Mouse (Mus musculus) yolk sac, embryonic 10.5 days (tissue): Measurements from ENCODE around the gene Map2k6.

Experiments used
- DNase-seq: peaks from one replicate; pipeline ENCODE4 v3.0.0-alpha.2; 2017; ENCODE audit warnings: low spot score

The Map2k6 gene

DNA sequence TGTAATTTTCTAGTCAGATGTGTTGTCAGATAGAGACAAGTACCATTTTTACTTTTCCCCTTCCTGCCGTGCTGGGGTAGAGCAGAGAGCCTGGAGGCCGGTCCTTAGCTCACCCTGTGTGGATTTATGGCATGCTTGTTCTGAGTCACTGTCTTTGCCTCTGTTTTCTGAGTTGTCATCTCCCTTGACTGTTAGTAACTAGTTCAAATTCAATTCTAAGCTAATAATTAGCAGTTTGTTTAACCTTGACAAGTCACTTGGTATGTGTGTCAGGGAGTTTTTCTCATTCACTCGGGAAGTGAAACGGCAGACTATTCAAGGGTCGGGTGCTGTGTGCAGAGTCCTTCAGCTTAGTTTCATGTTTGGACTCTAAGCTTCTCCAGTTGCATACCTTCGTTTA is 86.2 kb downstream of the Map2k6 start:
- no peak for DNase-seq

DNA sequence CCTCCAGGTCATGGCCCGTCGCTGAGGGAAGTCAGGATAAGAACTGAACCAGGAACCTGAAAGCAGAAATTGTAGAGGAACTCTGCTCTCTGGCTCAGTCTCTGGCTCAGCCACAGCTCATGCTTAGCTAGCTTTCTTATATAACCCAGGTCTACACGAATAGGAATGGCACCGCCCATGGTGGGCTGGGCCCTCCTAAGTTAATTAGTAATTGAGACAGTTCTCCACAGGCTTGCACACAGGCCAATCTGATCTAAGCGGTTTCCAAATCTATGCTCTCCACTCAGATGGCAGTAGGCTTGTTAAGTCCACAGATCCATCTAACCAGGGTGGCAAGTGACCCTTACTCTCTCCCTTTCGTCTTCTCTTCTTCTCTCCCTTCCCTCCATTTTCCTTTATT is 88.9 kb downstream of the Map2k6 start:
- no peak for DNase-seq

DNA sequence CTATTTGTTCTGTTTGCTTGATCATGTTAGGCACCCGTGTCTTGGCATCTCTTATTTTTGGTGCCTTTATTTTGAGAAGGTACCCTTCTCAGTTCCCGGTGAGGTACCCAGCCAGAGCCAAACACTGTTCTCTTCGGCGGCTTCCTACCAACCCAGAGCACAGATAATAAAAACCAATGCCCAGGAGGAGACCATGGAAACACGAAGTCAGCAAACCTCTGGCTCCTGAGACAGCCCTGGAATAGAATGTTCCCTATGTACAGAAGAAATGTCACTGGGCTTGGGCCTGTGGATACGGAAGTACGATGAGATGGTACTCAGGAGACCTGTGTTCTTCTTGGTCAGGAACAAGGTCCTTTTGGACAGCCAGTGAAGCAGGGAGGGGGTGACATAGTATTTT is 89.4 kb downstream of the Map2k6 start:
- no peak for DNase-seq

DNA sequence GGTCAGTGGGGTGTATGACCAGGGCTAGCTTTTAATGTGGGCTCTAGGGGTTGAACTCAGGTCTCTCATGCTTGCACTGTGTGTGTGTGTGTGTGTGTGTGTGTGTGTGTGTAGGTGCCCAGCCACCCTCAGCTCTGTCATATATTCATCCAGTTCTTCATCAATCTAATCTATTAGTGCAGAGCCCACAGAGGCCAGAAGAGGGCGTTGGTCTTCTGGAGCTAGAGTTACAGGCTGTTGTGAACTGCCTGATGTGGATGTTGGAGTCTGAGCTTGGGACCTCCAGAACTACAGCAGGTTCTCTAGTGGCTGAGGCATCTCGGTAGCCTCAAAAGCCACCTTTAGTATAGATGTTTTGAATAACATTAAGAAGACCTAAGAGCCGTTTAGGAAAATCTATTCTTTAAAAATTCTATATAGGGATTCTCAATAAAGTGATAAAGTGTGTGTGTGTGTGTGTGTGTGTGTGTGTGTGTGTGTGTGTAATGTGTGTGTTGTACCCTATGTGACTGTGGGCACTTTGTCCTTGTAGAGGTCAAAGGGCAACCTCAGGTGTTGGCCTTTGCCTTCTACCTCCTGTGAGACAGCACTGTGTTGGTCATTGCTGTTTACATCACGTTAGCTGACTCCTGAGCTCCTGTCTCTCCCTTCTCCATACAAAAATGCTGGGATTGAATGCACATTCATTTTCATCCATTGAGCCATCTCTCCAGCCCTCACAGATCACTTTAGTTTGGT is 96.6 kb downstream of the Map2k6 start:
- DNase-seq, result no peak

DNA sequence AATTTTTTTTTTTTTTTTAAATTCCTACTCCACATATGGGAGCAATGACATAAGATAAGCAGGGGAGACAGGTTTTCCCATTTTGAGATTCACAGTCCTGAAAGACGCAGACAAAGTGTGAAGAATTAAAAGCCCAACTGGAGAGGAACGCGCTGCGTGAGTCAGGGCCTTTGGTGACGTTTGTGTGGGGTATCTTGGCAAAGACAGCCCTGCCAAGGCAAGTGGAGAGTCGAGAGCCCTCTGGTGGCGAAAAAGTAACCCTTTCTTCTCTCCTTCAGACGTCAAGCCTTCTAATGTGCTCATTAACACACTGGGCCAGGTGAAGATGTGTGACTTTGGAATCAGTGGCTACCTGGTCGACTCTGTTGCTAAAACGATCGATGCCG is 97.1 kb downstream of the Map2k6 start:
- no peak for DNase-seq

DNA sequence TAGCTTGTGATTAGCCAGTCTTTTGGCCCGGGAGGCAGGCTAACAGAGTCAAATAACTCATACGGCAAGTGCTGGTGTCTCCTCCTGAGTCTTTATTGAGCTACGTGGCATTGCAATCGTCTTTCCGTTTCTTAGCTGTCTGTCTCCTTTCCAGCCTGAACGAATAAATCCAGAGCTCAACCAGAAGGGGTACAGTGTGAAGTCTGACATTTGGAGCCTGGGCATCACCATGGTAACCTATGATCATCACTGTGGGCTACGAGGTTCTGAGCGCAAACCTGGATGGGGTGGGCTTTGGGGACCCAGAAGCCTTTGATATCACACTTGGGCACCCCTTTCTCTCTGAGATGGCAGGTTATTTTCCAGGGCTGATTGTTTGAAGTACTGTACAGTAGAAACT is 98.8 kb downstream of the Map2k6 start:
- no peak for DNase-seq

DNA sequence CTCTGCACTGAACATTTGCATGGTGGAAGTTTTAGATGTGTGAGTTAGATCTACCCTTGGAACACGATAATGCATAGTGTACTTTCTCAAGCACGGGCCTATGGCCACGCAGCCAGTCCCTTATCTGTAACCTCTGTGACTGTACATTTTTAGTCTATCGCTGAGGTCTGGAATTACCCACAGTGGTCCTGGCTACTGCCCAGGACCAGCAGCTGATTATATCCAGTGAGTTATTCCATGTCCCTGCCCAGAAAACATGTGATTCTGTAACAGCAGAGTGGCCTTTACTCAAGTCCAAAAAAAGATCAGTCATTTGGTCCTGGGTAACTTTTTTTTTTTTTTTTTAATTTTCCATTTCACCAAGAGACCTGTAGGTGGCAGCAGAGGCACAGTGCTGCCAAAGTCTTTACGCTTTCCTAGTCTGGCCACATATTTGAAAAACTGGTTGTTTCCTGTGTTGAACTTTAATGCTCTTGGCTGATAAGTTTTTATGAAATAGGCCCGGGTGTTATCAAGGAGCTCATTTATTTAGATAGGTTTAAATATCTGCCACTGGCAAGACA is 99.8 kb downstream of the Map2k6 start:
- DNase-seq, result no peak

DNA sequence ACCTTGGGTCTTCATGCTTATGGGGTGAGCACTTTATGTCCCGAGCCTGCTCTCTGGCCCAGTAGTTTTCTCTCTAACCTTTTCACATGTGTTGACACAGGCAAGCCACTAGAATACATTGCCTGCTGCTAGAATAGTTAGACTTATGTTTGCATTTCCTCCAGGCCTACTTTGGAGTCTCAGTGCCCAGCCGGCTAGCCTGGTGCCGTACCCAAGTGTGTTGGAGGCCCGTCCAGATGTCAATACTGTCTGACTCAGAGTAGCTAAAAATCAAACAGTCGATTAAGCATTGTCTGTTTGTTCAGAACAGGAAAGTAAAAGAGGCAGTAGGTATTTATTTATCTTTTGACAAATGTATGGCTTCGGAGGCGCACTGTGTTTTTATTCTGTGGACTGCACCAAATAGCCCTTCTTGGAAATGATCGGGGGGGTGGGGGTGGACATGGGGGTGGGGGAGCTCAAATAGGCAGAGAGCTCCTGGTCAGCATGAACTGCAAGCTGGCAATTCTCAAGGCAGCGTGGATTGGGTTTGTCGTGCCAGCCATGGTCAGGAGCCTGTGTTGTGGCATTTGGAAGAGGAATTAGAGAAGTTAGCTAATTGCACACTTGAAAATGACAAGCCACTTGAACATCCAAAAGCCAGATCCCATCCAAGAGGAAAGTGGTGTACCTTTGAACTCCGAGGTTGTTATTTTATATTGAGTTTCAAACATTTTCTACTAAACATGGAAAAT is 104.2 kb downstream of the Map2k6 start:
- no peak for DNase-seq

DNA sequence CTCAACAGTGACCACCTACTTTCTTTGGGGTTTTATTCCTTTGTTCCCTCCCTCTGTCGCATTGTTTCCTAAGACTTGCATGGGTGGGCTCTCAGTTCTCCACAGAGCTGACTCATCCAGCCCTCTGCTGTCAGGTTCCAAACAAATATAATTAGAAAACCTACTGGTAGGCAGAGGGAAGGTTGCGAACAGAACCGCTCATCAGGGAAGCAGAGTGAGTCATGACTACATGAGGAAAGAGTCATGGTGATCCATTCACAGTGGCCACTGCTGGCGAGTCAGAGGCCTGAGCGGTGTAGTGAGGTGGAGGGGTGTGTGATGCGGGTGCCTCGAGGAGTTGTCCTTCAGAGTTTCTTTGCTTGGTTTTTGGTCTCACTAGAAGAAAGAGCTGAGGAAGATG is 112.5 kb downstream of the Map2k6 start:
- no peak for DNase-seq

DNA sequence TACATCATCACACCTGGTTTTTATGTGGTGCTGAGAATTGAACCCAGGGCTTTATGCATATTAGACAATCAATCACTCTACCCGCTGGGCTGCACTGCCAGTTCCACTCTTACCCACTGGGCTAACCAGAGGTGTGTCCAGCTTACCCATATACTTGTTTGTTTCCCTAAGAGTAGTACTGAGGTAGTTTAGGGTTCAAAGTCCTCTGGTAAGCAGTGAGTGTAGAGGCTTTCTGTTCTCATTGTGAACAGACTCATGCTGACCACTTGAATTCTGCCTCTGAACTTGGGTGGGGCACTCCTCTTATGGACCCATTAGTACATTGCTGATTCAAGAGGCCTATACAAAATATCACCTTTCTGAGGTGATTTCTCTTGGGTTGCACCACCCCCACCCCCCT is 119.7 kb downstream of the Map2k6 start:
- no peak for DNase-seq

DNA sequence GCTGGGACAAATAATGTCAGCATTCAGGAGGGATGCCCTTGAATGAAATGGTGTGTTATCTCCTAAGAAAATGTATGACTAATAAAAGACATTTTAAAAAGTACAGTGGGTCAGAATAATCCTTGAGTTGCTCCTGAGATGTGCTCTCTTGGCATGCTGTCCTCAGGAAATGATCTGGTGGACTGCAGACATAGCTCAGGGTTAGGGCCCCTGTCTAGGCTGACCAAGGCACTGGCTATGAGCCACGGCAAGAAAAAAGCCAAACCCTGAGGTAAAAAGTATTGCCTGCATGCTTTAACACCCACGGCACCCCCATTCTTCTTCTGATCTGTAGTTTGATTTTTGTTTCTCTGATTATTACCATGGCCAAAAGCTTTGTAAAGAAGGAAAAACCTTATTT is 124.0 kb downstream of the Map2k6 start:
- no peak for DNase-seq

DNA sequence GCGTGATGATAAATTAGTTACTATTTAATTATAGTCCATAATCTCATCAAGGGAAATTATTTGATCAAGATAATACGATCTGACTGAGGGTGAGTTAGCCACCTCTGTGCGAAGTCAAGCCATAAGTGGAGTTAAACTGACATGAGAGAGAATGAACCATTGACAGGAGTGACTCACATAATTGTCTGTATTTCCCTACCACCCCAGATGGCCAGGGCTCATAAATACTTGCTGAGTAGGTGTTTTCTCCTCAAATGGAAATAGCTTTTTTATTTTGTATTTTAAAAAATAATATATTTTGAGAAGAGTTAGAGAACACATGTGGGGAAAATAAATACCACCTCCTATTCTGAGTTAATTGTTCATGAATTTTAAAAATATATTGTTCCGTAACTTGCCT is 127.2 kb downstream of the Map2k6 start:
- no peak for DNase-seq

DNA sequence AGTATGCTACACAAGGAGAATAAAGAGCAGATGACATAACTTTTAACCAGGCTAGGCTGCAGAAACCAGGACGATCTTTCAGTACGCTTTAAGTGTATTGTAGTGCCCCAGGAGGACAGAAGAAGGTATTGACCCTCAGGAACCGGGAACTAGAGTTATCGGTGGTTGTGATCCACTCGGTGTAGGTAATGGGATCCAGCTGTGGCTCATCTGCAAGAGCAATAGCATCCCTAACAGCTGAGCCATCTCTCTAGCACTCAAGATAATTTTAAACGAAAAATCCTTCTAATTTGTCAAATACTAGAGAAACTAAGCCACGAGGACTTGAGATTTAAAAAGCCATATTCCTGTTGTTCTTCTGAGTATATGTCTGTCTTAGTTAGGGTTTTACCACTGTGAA is 132.2 kb downstream of the Map2k6 start:
- no peak for DNase-seq

DNA sequence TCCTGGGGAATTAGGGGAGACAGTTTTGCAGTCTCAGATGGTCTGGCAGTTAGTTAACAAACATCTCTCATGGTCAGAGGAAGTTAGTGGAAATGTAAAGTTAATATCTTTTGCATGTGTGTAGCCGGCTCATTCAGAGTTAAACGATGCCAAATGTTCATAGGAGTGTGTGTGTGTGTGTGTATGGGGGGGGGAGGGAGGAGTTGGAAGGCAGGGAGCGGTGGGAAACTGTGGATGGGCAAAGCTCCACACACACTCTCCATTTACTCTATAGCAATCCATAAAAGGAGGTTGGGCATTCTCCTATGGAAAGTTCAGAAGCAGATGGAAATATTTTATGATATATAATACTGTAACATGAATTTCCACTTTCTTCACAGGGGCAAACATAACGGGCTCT is 135.9 kb downstream of the Map2k6 start:
- no peak for DNase-seq

DNA sequence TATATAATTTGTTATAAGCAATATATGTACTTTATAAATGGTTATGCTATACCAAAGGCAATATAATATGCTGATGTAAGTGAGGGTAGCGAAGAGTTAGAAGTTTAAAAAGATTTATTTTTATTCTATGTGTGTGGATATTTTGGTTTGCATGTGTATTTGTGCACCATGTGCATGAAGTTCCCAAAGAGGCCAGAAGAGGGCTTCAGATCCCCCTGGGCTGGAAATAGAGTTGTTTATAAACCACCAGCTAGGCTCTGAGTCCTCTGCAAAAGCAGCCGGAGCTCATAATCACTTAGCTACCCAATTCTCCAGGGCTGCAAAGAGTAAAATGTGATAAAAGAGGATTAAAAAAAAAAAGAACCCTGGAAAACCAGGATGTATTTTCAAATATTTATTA is 137.6 kb downstream of the Map2k6 start:
- no peak for DNase-seq

DNA sequence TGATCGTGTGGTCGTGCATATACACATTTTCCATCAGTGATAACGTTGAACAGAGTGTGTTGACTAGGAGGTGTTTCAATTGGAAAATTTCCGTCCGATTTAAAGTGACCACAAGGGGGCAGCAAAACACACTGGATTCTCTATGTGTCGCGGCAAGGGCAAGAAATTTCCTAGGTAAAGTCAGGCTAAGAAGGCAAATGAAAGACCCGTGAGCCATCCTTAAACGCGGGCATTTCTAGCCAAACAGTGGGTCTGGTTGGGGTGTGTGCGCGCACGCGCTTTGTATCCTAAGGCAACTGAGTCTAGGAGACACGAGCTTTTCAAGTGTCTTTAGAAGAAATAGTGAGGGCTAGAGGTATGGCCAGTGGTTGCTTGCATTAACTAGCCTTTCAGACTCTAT is 138.7 kb downstream of the Map2k6 start:
- peak; percentile 72 for DNase-seq

DNA sequence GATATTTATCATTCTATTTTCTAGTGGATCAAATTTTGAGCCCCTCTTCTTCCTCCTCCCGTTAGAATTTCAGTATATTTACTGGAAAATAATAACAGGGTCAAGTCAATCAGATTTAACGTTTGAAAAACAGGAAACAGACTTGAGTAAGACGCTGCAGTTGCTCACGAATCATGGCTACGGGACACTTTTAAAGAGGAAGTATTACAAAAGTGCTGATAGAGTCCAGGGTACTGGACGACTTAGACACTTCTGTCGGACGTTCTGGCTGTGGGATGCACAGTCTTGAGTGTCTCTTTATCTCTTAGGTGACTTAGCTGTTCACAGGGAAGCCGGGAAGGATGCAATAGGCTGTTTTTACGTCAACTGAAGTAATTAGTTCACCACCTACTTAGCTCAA is 139.3 kb downstream of the Map2k6 start:
- DNase-seq, result no peak

DNA sequence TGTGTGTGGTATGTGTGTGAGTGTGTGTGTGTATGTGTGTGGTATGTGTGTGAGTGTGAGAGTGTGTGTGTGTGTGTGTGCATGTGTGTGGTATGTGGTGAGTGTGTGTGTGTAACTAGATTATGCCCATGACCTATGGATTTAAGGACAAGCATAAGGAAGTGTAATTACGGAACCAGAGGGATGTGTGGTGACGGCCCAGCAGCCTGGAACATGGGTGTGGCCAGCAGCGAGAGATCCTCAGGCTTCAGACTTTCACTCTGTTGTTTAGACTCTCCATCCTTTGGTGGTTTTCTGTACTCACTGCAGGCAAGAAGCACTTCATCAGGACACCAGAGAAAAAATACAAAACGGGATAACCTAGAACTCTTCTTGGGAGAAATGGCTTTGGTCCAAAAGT is 143.0 kb downstream of the Map2k6 start:
- DNase-seq, result no peak

DNA sequence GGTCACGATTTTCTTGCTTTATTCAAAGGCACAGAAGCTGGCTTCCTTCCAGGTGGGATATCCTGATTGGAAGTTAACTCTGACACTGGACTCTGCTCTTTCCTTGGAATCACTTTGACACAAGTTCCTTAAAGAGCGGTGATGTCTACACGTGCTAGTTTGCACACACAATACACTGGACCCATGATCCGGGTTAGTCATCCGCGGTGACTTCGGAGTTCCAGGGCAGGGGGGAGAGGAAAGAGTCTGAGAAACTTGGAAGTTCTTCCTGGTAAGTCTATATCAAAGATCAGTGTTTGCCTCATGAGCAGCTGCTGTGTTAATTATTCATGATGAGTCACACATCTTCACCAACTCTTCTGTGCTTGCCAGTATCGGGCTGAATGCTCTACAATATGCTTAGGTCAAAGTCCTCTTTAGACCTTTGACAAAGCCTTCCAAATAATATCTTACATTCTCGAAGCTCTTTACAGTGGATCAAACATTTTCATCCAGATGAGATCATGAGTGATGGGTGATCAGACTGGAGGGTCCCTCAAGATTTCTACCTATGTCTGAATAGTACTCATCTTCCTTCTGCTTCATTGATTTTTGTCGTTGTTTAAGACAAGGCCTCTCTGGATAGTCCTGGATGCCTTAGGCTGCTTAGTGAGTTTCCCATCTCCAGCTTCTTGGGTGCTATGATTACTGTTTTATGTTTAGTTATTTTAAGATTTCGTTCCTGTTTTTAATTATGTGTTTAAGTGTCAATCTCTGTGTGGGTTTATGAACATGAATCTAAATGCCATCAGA is 145.7 kb downstream of the Map2k6 start:
- DNase-seq, result no peak

DNA sequence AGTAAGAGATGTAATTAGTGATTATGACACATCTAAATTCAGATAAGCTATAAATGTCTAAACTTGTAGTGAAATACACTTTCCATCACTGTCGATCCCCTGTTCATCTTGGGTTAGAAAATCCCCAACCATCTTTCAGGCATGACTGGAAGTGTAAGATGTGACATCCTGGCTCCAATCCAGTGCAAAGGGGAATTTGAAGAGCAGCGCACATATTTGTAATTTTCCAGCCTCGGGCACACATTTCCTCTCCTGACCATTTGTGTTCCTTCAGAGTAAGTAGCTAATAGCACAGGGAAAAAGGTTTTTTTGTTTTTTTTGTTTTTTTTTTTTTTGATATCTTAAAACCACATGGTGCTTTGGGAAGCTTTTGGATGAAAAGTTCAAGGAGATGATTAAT is 146.5 kb downstream of the Map2k6 start:
- no peak for DNase-seq

DNA sequence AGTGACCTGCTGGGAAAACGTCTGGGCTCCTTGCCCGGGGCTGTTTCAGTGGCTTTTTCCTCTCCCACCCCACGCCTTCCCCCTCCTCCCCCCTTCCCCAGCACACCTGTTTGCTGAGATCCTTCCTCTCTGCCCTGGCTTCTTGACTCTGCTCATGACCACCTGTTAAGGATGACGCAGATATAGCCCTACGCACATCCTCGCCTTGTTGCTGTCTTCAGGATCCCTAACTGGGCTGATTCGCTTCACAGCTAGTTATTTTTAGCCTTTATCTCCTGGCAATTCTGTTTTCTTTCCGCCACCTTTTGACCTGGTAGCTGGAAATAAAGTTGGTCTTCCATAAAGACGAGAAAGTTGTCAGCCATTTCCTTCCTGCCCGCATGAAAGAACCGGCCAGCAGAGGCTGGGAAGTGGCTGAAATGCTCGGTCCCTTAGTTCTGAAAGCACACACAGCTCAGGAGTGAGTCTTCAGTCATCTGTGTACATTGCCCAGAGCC is 152.6 kb downstream of the Map2k6 start:
- DNase-seq, result no peak

DNA sequence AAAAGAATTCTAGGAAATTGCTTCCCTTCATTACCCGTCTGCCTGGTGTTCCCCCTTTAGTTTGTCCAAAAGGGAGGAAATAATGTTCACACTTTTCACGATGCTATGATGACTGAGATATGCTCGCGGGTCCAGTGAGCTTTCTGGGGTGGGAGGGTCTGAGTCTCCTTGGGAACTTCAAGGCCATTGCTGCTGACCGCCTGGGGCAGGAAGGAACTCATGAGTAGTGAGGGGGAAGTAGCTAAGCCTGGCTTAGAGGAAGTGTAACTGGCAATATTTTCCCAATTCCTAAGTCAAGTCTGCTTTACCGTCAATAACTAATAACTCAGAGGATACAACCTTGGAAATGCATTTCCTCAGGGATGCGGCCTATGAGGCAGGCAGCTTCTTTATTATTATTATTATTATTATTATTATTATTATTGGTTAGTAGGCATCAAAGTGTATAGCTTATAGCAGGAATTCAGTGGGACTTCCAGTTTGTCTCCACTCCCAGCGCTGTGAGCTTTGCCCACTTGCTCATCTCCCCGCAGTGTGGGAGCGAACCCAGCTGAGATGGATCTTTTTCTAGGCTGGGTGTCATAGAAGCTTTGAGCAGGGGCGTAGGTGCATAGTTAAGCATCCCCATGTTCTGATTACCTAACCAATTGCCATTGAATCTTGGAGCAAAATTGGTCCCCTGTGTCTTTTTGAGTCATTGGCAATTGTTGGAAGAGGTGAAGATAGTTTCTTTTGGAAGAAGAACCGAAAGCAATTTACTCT is 163.6 kb downstream of the Map2k6 start:
- DNase-seq, result no peak
